ENCODE assay signal across 24 mouse cellular contexts in genomic region chr6:56775816-56776215, GRCm38 (mm10). TPM values are rescaled to one million over a fixed set of nuclear protein-coding genes. Genes with fewer than 3 reads are reported as not detected.
DNase-seq lines count a peak whose midpoint lies in the region; ATAC-seq and TF ChIP-seq lines count a peak whose summit lies in the region.
"Had no signal": no experiment of that assay in that cellular context is flagged by ENCODE, and none has a peak within 500 bp of the region (broad histone marks: within the 10 kb centered on the region; RNA-seq: fewer than 3 reads in every experiment).

No protein-coding gene starts in this region.

- H3K27me3 ChIP-seq in kidney, adult 2 months (replicated peaks; ENCODE audit: control insufficient read depth, insufficient read depth, low read length) = no peaks in the 10 kb centered on the region
- H3K27me3 ChIP-seq in kidney, embryonic 15.5 days = no peaks in the 10 kb centered on the region
- H3K27me3 ChIP-seq: heart, embryonic 15.5 days; hindbrain, embryonic 15.5 days; intestine, embryonic 15.5 days; midbrain, embryonic 12.5 days; Patski had no signal

- TF ChIP-seq CTCF in kidney, adult 2 months (conservative IDR thresholded peaks at IDR 0.05; ENCODE audit: insufficient read depth, insufficient read length, low read depth, low read length) = no peak
- TF ChIP-seq CTCF in lung, adult 2 months (IDR thresholded peaks at IDR 0.05; ENCODE audit: insufficient read depth, low read length) = no peak

- 31% methylated on average over 3 of the region's 3 CpGs for WGBS in kidney, adult 2 months
- WGBS in kidney, embryonic 15.5 days = 64% methylated on average over 3 of the region's 3 CpGs
- 21% methylated on average over 3 of the region's 3 CpGs for WGBS in lung, adult 2 months

- no peaks in the 10 kb centered on the region; the same call in 1 of the 2 replicates for H3K9me3 ChIP-seq in kidney, embryonic 15.5 days (replicated peaks)
- H3K9me3 ChIP-seq: heart, embryonic 15.5 days; hindbrain, embryonic 15.5 days; intestine, embryonic 15.5 days had no signal

- H3K9ac ChIP-seq in kidney, embryonic 15.5 days = no peak overlapping the region
- H3K9ac ChIP-seq: heart, embryonic 15.5 days; hindbrain, embryonic 15.5 days; intestine, embryonic 15.5 days; midbrain, embryonic 12.5 days had no signal

- ATAC-seq in kidney, embryonic 15.5 days (replicated peaks; ENCODE audit: low FRiP score) = no peak
- ATAC-seq: forebrain, embryonic 16.5 days; intestine, embryonic 15.5 days; Patski had no signal

- H3K4me1 ChIP-seq in kidney, adult 2 months (ENCODE audit: control insufficient read depth, insufficient read depth, low read length) = no peaks in the 10 kb centered on the region
- no peaks in the 10 kb centered on the region for H3K4me1 ChIP-seq in kidney, embryonic 15.5 days
- H3K4me1 ChIP-seq in lung, adult 2 months (ENCODE audit: control insufficient read depth, insufficient read depth, low read length) = peaks cover 3% of the 10 kb centered on the region; the same call in 1 of the 2 replicates
- H3K4me1 ChIP-seq: forebrain, embryonic 10.5 days; hindbrain, embryonic 15.5 days; midbrain, embryonic 12.5 days had no signal

- H3K36me3 ChIP-seq in kidney, adult 2 months (ENCODE audit: control insufficient read depth, insufficient read depth, low read length) = peaks cover 8% of the 10 kb centered on the region
- H3K36me3 ChIP-seq in kidney, embryonic 15.5 days = peaks cover 59% of the 10 kb centered on the region

- H3K4me2 ChIP-seq in kidney, embryonic 15.5 days = no peak overlapping the region
- H3K4me2 ChIP-seq: heart, embryonic 15.5 days; hindbrain, embryonic 15.5 days; intestine, embryonic 15.5 days; midbrain, embryonic 12.5 days had no signal

- DNase-seq in kidney, adult 2 months = peak; percentile 35
- DNase-seq in lung, postnatal 10 days = peak; percentile 16
- DNase-seq in lung, adult 2 months = no peak
- peak; percentile 63 for DNase-seq in adipocyte (ENCODE audit: low spot score)
- peak; percentile 47 for DNase-seq in lung, postnatal 36 days
- DNase-seq in kidney, adult 11 months = no peak
- DNase-seq: adrenal gland, adult 2 months; cerebellum, adult 8-10 months; gastrocnemius, postnatal 10 days; heart, postnatal 4 days; kidney, postnatal 10 days; left cerebral cortex, postnatal 4 days; right cerebral cortex, postnatal 14 days; thymus, adult 2 months; thymus, postnatal 4 days had no signal

- no peak for TF ChIP-seq POLR2A in kidney, adult 2 months (IDR thresholded peaks at IDR 0.05; ENCODE audit: low read depth, low read length)
- TF ChIP-seq POLR2A in lung, adult 2 months (IDR thresholded peaks at IDR 0.05; ENCODE audit: borderline replicate concordance, extremely low read depth, low read depth, low read length) = no peak

- no peak overlapping the region for H3K4me3 ChIP-seq in kidney, adult 2 months (ENCODE audit: insufficient read depth, low read depth, low read length)
- H3K4me3 ChIP-seq in kidney, embryonic 15.5 days (replicated peaks) = no peak overlapping the region
- H3K4me3 ChIP-seq in lung, adult 2 months (replicated peaks; ENCODE audit: extremely low read depth, low read depth, low read length) = no peak overlapping the region
- H3K4me3 ChIP-seq: forebrain, embryonic 10.5 days; heart, embryonic 15.5 days; hindbrain, embryonic 15.5 days; intestine, embryonic 15.5 days; midbrain, embryonic 12.5 days had no signal

- no peak overlapping the region for H3K27ac ChIP-seq in kidney, adult 2 months (ENCODE audit: insufficient read depth, low read depth, low read length)
- no peak overlapping the region for H3K27ac ChIP-seq in kidney, embryonic 15.5 days
- H3K27ac ChIP-seq: forebrain, embryonic 10.5 days; heart, embryonic 15.5 days; hindbrain, embryonic 15.5 days; intestine, embryonic 15.5 days; midbrain, embryonic 12.5 days; stomach, postnatal 0 days had no signal

RNA-seq across cellular contexts. Expression of gene Kbtbd2, which starts 21.8 kb away (rescaled TPM):
- 7.2 and 9.2 TPM in 2 replicates for polyA plus RNA-seq in kidney, adult 2 months (2012; rRNA removed)
- polyA plus RNA-seq in kidney, embryonic 15.5 days (2015; fragmentation: Nextera tagmentation; extraction: Ambion mirVana) = 32.6 and 35.7 TPM in 2 replicates
- 10.0 and 14.0 TPM in 2 replicates for polyA plus RNA-seq in lung, adult 2 months (2012; rRNA removed)

RNA-seq across cellular contexts. Expression of gene Fkbp9, which starts 56.0 kb away (rescaled TPM):
- 50.4 TPM in 2 replicates for polyA plus RNA-seq in kidney, adult 2 months (2012; rRNA removed)
- polyA plus RNA-seq in kidney, embryonic 15.5 days (2015; fragmentation: Nextera tagmentation; extraction: Ambion mirVana) = 118 and 129 TPM in 2 replicates
- 71.5 and 91.9 TPM in 2 replicates for polyA plus RNA-seq in lung, adult 2 months (2012; rRNA removed)

Comparison
In these comparisons a context has a peak if more than half of its experiments do, and no peak if none do; other contexts are left out.
1. DNase-seq: peak in kidney, adult 2 months (single experiment), lung, postnatal 10 days (single experiment), adipocyte (single experiment) and lung, postnatal 36 days (single experiment); none in lung, adult 2 months (single experiment) and kidney, adult 11 months (single experiment).